Mouse (Mus musculus): Measurements from ENCODE around the gene Tnni3k. TPM values are rescaled to one million over a fixed set of nuclear protein-coding genes. Genes with fewer than 3 reads are reported as not detected.

Tnni3k gene
- under 1 TPM; 0.45 to 0.61 TPM for total RNA-seq (2021)
- long read RNA-seq: 0 reads

DNA sequence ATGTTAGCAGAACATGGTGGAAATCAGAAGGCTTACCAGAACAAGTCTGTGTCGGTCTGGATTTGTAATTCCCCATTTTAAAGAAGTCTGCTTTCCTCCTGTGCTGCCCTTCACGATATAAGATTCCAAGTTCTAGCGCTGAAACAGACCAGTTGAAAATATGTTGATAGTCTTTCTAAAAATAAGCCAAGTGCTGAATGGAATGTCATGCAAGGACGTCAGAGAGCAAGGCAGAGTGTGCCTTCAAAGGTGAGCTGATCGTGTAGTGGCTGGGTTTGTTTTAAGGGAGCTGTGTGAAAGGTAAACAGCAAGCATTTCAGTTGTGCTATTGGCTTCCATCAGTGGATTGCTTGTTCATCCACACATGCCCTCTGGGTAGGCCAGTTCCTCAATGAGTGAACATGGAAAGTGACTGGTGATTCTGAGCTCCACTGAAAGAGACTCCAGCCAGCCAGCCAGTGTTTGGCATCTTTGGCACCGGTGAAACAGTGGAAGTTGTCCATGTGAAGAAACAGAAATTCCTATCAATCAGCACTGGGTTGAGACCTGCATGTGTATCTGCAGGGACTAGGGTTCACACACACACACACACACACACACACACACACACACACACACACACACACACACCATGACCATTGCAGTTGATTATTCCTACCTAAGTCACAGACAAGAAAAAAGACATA is at the start of gene Tnni3k:
Tnni3k (minus strand) TSS at position 177 of the 686 bp plus-strand sequence.
- DNase-seq (ENCODE audit: low spot score in 2 of 2): no peak

DNA sequence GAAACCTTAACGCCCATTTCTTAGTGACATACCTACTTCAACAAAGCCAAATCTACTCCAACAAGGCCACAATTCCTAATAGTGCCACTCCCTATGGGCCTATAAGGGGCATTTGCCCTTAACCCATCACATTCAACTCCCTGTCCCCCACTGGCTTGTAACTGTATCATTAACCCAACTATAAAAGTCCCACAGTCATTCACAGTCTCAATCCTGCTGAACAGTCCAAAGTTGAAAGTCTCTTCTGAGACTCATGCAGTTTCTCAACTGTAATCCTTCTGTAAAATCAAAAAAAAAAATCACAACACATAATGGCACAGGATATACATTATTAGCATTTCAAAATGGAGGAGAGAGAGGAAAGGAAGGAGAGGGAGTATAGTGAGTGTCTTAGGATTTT is 44.1 kb upstream of the Tnni3k start:
- no peak for DNase-seq (ENCODE audit: low spot score in 2 of 2)

DNA sequence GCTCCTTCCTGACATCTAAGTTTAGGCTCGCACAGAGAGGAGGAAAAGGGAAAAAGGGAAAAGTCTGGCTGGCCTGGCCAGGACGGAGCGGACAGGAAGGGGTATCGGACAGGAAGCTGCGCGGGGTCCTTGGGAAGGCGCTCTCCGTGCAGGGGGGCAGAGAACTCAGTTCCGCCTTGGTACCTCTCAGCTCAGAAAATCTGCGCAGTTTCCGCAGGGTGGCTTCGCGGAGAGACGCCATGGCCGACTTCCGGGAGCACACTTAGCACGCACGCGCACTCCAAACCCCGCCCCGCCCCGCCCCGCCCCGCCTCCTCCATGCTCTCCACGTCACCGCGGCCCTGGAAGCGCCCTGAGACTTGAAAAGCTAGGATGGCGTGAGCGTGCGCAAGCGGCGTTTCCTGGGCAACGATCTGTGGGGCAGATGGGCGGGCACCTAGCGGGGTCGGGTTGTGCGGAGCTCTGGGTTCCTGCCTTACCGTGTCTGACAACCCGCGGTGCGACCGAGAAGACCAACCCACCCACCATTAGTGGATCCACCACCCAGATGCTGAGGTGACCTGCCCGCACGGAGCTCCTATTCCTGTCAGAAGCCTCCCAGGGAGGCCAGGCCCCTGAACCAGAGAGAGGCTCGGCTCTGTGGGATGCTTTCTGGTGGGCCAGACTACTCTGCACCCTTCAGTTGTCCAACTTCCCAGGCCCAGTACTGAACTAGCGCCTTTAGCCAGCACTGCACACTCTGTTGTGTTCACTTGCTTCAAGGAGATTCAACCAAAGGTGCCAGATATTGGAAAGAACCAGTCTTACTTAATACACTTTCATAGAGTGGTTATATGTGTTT is 38.1 kb upstream of the Tnni3k start, which contains the start of the genes Fpgt and Lrriq3:
Fpgt (minus strand) TSS at position 288 of the 841 bp plus-strand sequence.
Lrriq3 (plus strand) TSS at position 319 of the 841 bp plus-strand sequence.
- DNase-seq (ENCODE audit: low spot score in 2 of 2): peak; percentile 90 to 94

DNA sequence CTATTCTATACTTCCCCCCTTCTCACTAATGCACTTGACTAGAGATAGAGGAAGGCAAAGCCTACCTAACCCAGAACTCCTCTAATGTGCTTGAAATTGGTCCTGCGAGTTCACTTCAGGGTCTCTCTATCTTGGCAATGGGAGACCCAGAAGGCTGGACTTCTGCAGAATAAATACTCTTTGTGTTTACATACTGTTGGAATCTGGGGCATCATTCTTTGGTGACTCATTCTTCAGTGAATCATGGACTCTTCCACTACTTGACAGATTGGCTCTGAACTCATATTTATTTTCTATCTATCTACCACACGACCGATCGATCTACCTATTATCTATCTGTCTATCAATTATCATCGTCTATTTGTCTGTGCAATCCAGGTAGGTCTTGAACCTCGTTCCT is 36.9 kb upstream of the Tnni3k start:
- no peak for DNase-seq (ENCODE audit: low spot score in 2 of 2)

DNA sequence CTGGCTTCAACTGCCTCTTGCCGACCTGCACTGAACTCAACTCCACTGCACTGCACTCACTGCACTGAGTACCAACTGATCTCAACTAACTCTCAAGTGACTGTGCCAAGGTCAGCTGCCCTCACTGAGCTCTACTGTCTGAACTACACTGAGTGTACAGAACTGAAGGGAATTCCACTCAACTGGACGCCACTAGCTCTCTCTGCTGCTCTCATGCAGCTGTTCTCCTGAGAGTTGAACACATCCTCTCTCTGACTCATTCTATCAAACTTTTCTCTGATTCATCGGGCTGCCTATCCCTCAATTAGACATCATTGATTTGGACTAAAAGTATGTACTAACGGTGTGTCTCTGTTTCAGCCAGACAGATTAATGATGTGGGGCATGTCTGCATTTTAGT is 22.7 kb upstream of the Tnni3k start:
- no peak for DNase-seq (ENCODE audit: low spot score in 2 of 2)

DNA sequence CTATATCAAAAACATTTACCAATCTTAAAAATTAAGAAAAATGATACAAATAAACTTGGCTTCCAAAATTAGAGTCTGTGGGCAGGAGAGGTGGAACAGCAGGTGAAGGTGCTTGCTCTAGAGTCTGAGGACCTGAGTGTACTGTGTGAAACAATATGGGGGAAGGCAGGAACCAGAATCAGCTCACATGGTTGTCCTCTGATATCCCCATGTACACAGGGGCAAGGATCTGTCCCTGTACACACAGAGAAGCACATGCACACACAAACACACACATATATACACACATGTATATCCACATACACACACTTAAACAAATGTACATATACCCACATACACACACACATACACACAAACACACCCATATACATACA is 4.2 kb upstream of the Tnni3k start:
- DNase-seq (ENCODE audit: low spot score in 2 of 2): no peak

DNA sequence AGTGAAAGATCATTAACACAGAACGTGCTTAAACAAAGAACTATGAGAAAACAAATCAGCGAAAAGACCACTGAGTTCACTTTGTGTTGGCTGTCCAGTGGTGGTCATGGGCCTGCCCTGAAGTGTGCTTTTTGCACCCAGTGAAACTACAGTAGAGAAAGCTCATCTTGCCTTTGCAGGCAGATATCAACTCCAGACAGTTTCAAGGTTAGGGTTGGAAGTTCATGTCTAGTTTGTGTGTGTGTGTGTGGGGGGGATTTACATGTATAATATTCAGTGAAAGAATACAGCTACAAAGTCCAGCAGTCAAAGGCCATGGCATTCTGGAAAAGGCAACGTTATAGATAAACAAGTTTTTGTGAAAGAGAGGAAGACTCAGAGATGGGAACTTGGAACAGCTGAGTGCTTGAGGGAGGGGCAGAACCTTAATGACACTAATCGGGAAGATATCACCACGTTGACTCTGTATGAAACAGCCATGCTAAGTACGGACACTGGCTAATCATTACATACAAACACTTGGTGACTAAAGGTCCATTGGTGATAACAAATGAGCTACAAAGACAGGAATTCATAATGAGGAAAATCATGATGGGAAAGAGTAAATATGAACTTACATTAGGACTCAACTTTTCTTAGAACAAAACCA is 3.7 kb upstream of the Tnni3k start:
- DNase-seq (ENCODE audit: low spot score in 2 of 2): no peak

DNA sequence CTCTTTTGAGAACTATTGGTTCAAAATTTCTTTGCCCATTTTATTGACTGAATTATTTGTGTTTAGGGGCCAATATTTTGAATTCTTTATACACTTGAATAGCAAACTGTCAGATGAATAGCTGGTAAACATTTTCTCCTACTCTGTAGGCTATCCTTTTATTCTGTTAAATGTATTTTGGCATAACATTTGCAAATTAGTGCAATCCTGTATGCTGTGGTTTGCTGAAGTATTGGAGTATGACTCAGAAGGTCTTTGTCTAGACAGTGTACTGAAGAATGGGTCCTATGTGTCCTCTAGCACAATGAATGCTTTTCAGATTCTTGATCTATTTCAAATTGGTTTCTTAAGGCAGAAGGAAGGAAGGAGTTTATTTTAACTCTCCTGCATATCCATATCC is 2.4 kb upstream of the Tnni3k start:
- no peak for DNase-seq (ENCODE audit: low spot score in 2 of 2)

DNA sequence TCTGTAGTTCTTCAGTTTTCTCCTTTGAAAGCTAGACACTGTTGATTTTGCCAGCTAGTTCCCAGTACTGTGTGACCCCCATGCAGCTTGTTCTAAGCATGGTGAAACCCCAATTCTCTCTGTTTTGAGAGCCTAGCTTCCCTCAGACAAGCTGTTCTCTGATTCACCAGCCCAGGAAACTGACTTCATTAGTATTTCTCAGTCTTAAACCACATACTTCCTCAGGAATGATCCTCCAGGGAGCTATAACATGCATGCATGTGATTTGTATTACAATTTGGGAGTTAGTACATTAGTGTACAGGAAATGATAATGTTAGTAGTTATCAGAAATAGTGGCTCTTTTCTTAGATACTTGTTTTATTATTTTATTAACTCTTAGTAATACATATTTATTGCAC is 1.4 kb upstream of the Tnni3k start:
- DNase-seq (ENCODE audit: low spot score in 2 of 2): peak in 1 of 2 experiments; percentile 18

DNA sequence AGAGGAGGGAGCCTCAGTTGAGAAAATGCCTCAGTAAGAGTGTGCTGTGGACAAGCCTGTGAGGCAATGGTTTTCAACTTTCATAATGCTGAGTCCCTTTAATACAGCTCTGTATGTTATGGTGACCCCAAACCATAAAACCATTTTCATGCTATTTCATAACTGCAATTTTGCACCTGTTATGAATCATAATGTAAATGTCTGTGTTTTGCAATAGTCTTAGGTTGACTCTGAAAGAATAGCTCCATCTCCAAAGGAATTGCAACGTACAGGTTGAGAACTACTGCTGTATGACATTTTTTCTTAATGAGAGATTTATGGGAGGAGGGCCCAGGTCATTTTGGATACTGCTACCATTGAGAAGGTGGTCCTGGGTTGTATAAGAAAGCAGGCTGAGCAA is 2.0 kb downstream of the Tnni3k start:
- DNase-seq (ENCODE audit: low spot score in 2 of 2): no peak

DNA sequence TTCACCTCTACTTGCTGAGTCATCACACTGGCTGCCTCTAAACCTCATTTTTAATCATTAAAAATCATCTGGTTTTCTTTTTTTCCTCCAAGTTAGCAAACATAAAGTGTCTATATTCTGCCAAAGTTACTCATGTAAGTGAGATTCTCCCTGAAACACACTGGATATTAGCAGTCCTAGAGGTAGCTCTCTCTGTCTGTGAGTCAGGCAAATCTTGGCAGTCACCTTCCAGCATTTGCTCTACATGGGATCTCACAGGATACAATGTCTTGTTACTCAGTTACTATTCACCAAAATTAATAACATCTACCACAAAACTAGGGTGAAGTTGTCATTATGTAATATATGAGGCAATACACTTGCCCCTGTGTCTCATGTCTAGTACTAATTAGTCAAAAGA is 3.2 kb downstream of the Tnni3k start:
- no peak for DNase-seq (ENCODE audit: low spot score in 2 of 2)

DNA sequence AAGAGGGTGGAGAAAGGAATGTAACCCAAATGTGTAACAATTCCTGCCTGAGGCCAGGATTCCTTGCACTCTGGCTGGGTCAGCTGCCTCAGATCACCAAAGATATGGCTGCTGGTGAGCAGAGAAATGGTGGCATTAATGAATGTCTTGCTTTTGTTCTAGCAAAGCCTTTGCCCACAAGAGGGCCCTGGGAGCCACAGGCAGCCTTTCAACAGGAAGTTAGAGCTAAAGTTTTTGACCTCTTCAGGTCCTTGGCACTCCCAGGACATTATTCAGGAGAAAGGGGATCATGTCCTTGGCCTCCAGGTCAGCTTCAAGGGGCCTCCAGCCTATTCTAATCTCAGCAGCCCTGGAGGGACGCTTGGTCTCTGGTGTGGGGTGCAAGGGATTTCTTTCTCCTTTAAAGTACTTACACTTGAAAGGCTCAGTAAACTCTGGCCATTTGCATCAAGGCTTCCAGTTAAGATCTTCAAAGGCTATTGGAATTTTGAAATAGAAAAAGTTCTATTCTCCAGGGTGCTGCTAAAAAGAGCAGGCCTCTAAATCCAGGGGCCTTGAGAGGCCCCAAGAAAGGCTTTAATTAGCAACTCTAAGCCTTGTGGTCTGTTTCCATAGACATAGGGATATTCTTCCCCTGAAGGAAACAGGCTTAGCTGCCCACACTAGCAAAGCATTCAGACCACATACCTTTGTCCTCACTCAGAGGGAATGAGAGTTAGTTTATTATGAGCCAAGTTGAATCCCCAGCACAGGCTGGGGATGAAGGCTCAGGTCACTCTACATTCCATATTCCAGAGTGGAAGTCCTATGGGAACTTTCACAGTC is 16.0 kb downstream of the Tnni3k start:
- no peak for DNase-seq (ENCODE audit: low spot score in 2 of 2)

DNA sequence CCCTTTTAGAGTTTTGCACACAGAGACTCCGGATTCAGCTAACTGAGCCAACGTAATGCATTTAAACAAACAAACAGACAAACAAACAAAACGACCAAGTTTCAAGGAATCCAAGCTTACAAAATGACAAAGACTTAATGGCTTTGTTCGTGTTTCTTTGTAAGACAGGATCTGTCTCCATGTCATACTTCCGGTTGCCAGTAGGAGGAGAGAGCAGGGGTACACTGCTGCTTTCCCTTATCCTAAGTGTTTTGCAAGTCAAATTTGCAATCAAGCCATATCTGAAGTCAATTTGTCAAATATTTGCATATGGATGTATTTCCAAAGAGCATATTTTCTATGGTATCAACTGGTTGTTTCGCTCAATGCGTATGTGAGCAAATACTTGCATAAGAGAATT is 20.9 kb downstream of the Tnni3k start:
- no peak for DNase-seq (ENCODE audit: low spot score in 2 of 2)

DNA sequence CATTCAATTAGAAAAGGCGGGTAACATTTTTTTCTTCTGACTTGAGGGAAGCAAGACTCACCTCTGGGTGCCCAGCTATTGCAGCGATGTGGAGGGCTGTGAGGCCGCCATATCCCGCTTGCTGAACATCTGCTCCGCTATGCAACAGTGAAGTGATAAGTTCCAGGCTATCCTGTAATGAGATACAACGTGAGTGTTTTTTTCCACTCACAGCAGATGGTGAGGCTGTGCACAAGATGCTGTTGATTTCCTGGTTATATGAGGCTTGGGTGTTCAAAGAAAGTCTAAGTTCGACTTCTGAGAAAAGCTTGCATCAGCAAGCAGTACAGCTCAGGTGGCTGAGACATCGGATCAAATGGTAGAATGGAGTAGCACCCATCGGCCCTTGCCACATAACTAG is 25.0 kb downstream of the Tnni3k start:
- peak; percentile 25 to 55 for DNase-seq (ENCODE audit: low spot score in 2 of 2)

DNA sequence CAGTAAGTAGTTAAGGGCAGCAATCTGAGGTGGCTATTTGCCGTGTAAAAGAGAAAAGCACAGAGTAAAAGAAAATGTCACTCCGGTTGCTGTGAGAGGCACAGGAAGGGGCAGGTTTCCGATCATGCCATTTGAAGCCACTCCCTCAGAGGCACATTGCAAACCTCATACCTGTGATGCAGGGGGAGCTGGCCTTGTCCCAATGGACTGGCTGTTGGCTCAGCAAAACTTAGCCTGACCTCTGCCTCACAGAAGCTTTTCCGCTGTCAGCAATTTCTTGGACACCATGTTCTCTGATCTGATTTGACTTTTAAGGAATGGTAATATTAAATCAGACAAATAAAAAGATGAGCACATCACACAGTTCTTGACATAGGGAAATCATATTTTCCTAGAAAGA is 52.4 kb downstream of the Tnni3k start:
- DNase-seq (ENCODE audit: low spot score in 2 of 2): no peak

DNA sequence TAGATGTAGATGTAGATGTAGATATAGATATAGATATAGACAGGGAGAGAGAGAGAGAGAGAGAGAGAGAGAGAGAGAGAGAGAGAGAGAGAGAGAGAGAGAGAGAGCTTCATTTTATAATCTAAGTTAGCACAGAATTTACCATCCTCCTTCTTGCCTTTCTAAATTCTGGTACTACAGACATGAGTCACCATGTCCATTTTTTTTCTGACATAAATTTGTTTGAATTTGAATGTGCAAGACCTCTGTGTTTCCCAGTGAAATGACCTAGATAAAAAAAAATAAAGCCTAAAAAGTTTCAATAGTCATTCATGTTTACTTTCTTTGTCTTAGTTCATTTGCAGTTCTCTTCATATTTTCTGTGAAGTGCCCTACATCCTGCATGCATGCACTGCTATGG is 54.2 kb downstream of the Tnni3k start:
- no peak for DNase-seq (ENCODE audit: low spot score in 2 of 2)

DNA sequence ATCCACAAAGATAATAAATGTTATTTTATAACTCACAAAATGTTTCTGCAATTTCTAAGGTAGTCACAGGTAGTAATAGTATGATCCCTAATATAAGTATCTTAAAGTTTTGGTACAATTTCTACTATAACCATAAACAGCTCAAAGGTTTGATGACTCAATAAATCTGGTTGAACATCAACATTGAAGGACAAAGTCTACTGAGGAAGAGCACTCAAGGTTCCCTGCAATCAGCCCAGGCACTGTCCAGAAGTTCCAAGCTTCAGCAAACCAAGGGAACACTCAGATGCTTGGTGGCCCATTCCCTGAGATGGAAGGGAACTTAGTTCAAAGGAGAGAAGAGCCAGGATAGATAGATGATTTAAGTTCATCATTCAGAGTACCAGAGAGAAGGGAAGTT is 62.5 kb downstream of the Tnni3k start:
- no peak for DNase-seq (ENCODE audit: low spot score in 2 of 2)

DNA sequence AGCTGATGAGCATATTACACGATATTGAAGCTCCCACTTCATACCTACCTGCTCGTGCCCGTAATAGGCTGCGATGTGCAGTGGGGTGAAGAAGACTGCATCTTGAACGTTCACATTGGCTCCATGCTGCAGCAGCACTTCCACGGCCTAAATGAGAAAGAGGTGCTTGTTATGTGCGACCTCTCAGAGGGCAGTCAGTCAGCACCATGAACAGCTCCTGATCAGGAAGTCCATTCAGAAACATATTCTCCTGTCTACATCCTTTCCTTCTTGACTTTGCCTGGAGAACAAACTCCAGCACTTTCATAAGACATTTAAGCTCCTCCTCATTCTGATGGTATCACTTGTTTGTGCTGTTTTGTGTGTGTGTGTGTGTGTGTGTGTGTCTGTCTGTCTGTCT is 76.1 kb downstream of the Tnni3k start:
- DNase-seq (ENCODE audit: low spot score in 2 of 2): no peak

DNA sequence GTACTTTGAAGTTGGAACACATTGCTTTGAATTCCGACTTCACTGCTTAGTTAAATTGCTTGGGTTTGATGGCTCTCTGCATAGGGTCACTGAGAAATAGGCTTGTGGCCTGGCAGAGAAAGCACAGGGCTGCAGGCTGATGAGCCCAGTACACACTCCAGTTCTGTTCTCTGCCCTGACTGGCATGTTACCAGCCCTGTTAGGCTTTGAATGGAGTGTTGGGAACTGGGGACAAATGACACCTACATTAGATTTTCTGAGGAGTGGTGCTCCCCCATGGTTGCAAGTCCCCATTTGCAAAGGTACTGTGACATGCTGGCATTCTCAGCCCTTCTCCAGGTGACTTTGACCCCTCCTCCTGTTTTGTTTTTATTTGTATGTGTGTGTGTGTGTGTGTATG is 83.6 kb downstream of the Tnni3k start:
- no peak for DNase-seq (ENCODE audit: low spot score in 2 of 2)

DNA sequence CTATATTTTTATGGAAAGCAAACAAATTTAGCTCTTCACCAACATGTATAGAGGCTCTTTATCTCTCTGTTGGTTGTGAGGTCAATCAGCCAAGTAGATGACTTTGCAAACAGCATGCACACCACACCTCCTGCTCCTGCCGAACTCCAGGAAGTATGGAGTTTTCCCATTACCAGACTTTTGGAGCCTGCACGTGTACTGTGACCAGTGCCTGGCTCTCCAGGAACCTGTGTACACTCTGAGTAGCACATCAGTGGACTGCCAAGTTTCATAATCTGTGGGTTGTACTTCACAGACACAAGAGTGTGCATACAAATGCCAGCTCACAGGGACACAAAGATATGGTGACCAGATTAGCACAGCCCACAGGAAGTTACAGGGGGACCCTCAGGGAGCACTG is 84.2 kb downstream of the Tnni3k start:
- DNase-seq (ENCODE audit: low spot score in 2 of 2): no peak

DNA sequence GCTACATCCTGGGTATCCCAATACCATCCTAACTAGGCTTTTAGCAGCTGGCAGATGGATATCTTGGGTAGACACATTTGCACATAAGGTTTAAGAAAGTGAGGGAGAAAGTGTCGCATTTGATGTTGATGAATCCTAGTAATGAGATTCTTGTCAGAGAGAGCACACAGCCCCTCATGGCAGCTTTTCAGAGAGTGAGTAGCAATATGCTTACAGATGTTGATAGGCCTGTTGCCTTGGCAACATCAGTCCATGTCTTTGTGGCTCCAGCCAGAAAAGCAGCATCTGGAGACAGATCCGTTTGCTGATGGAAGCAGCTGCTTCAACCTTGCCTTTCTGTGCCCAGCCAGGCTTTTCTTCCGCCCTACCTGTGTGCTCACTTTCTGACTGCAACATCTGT is 93.9 kb downstream of the Tnni3k start:
- no peak for DNase-seq (ENCODE audit: low spot score in 2 of 2)
